Mouse (Mus musculus) thymus, postnatal 10 days (tissue): ENCODE measurements around the gene Mrps5.

Experiments used
- DNase-seq, 2 experiments: peaks; one replicate each; pipeline ENCODE4 v3.0.0; 2021; ENCODE audit warnings: low spot score in 2 of 2

The Mrps5 gene

DNA sequence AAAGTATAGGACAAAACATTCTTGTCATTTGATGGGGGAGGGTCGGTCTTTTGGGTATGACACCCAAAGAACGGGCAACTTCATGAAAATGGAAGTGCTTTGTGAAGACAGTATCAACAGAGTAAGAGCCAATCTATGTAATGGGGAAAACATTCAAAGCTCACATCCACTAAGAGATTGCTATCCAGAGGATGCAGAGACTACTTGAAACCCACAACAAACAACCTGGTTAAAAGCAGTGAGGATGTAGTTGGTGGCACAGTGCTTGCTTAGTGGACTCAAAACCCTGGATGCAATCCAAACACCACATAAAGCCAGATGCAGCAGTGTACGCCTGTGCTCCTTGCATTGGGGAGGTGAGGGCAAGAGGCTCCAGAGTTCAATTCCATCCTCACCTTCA is 32.3 kb downstream of the Mrps5 start:
- DNase-seq, result no peak

DNA sequence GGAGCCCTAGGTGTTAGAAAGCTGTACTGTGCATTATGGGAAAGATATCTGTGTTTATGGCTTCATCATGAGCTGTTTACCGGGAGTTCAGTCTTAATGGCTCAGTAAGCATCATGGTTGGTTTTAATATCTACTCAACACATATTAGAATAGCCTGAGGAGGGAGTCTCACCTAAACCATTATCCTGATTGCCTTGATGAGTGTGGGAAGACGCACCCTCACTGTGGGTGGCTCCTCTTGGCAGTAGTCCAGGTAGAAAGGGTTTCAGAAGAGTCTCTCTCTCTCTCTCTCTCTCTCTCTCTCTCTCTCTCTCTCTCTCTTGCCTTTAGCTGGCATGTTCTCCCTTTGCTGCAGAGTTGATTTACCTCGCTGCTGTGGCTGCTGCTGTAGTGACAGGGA is 35.0 kb downstream of the Mrps5 start:
- no peak for DNase-seq

- no peak for DNase-seq
Measured at GRCm38 (mm10) chr2:127624786-127625185, 37.8 kb downstream of the Mrps5 start.

DNA sequence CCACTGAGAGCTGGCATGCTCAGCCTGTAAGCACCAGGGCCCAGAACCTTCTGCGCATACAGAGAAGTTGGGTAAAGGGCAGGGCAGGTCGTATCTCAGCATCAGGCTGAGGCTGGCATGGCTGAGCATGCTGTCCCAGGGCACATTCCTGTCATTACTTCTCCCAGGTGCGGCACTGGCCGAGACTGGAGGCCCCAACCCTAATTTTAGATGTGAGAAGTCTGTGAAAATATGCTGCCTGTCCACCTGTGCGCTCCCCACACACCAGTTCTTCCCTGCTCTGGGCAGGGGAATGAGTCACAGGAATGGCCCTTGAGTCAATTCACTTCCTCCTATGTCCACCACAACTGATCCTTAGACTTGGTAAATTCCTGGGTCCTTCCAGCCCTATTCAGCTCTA is 38.6 kb downstream of the Mrps5 start:
- DNase-seq, result no peak

DNA sequence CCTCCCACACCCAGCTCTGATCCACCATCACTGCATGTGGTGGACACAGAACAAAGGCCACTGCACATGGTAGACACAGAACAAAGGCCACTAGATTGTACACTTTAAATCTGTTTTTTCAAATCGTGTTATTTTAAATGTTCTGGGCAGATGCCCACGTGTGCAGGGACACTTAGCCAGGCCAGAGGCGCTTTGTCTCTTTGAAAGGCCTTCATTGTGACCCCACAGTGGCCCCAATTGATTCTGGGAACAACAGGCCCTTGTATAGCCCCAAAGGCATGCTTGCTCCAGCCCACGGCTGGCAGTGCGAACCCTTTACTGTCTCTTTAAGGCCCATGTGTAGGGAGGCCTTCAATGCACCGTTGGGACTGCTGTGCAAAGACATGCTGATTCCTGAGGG is 40.3 kb downstream of the Mrps5 start:
- DNase-seq, result no peak

- DNase-seq, result no peak
Measured at GRCm38 (mm10) chr2:127627990-127628570, 41.1 kb downstream of the Mrps5 start.

GRCm38 (mm10) chr2:127632601-127633000 is 45.6 kb downstream of the Mrps5 start:
- DNase-seq, result no peak

GRCm38 (mm10) chr2:127635581-127635980 is 48.6 kb downstream of the Mrps5 start:
- DNase-seq, result no peak

DNA sequence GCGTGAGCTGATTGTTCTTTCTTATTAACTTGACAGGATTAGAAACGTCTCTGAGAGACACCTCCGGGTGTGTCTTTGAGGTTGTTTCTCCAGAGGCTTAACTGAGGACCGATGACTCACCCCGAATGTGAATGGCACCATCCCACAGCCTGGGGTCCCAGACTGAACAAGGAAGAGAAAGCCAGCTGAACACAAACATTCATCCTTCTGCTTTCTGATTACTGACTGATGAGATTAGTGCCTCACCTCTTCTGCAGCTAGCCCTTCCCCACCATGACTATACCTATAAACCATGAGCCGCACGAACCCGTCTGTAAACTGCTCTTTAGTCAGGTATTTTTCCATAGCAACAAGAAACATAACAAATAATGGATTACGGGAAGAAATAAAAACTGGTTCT is 52.0 kb downstream of the Mrps5 start:
- no peak for DNase-seq

DNA sequence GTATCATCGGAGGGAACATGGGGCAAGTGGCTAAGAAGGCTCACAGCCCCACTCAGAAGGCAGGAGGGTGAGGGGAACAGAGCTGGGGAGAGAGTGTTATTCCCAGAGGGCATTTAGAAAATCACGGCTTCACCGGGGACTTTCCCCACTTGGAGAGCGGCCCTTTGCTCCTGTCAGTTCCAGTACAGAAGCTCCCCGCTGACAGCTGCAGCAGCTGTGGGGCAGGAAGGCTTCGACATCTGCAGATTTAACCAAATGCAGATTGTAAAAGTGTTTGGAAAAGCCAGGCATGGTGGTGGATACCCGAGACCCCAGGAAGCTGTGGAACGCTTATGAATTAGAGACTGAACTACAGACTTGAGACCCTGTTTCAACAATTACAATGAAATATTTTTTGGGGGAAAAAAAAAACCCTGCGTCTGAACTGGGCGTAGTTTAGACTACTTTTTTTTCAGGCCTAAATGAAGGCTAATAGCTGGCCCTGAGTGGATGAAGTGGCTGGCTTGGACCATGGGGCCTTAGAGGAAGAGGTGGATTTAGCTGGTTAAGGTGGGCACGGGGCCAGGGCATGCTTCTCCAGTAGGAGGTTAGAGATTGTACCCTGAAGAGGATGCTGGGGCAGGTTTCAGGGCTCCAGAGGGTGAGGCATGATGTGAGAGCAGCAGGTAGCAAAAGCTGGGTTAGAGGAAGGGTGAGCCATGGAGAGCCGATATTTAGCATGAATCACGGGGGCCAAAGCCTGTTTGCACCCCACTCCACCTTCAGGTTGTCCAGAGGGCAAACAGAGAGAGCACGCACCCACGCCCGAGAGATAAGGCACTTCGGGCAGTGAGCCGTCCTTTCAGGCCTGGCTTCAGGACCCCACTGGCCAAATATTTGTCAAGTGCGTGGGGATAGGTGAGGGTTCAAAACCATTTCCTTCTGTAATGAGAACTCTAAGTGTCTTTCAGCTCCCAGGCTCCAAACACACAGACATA is 57.0 kb downstream of the Mrps5 start:
- DNase-seq, result no peak

DNA sequence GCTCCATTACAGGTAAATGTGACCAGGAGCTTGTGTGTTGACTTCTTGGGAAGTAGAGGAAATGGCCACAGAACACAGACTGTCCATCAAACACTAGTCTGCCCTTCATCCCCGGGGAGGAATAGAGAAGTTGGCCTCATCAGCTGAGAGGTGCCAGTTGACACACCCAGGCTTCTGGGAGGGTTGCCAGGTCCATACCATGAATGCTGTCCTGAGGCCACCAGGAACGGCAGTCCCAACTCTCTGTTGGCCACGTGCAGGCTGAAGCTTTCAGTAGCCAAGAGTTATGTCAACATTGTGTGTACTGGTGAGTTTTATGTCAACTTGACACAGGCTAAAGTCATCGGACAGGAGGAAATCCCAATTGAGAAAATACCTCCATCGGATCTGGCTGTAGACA is 59.9 kb downstream of the Mrps5 start:
- no peak for DNase-seq

DNA sequence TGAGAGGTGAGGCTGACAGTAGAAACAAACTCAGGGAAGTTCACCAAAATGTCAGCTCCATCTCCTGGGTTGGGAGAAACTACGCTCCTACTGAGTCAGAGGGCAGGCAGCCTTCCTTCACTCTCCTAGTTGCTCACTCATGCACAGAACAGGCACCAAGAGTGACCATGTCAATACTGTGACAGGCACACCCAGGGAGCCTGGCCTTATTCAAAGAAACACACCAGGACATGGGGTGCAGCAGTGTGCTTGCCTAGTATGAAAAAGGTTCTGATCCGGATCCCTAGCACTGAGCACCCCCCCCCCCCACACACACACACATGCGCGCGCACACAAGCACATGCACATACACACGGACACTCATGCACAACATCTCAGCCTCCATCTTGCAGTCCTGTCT is 61.1 kb downstream of the Mrps5 start:
- no peak for DNase-seq

- no peak for DNase-seq
Measured at GRCm38 (mm10) chr2:127649921-127650320, 62.9 kb downstream of the Mrps5 start.

GRCm38 (mm10) chr2:127651601-127652000 is 64.6 kb downstream of the Mrps5 start:
- DNase-seq, result no peak

DNA sequence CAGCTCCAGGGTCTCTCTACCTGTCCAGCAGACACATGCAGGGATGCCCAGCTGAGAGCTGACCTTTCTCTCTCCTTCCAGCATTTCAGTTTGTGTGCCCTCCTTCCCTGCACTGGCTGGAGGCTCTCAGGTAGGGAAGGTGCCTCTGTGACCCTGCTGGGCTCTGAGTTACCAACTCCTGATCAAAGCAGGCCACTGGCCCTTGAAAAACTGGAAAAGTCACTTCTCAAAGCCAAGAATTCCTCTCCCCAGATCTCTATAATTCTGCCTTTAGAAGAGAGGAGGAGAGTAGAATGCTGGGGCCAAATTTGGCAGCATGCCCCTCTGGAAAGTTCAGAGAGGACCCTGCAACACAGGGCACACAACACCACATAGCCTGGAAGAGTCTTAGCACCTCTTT is 65.3 kb downstream of the Mrps5 start:
- no peak for DNase-seq

GRCm38 (mm10) chr2:127652805-127653204 is 65.8 kb downstream of the Mrps5 start:
- DNase-seq, result no peak

DNA sequence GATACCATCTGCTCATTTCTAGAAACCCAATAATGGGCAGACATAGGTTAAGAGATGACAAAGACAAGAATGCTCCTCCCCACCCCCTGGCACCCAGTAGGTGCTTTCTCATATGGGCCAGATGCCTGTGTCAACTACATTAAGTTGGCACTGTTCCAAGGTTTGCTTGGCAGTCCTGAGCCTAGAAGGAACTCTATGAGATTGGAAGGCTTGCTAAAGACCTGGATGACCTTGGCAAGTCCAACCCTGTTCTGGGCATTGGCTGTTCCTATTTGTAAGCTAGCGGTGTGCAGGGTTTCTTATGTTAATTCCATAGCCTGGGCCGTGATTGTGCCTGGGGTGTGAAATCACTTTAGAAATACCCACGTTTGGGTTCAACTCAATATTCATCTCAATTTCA is 67.8 kb downstream of the Mrps5 start:
- DNase-seq, result no peak

DNA sequence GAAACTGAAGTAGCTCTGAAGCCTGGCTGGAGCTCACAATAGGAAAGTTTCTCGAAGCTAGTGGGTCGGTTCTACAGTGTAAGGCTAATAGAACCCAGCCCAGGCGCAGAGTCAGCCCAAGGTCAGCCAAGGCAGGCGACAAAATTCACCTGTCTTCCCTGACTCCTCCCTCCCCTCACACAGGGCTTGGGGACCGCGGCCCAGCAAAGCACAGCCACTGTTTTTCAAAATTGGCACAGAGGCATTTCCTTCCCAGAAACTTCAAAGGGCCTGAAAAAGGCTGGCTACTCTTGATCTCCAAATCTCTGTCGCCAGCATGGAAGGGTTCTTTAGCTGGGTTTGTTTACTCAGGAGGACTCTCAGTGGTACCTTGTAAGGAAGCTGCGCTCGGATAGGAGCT is 68.4 kb downstream of the Mrps5 start:
- DNase-seq, result no peak

DNA sequence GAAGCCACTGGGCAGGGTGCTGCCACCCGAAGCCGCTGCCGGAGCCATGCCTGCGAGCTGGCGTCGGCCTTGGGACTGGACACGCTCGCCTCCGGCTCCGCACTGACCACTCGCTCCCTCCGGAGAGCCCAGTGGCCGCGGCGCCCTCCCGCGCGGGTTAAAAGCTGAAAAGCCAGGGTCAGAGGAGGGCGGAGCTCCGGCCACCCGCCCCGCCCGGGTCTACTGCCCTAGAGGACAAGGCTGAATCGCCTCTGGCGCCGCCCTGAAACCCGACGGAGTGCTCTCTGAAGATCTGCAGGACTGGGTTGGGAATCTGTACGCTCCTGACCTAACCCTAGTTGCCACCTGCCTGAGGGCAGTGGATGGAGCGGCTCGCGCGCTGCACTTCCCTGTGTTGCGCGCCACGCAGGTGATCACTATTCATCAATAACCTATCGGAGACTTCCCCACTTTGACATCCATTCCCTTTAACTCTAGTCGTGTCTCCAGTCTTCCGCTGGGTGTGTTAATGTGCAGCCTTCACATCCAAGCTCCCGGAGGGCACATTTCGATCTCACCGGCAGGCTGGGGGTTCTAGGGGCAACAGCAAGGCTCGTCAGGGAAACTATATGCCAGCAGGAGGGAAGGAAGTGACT is 69.2 kb downstream of the Mrps5 start, which contains the start of gene Mal:
Gene Mal (minus strand): TSS at position 610 of the 635 bp plus-strand sequence.
- no peak for DNase-seq
